Mouse (Mus musculus) neural tube, embryonic 12.5 days (tissue): ENCODE measurements around the gene Bckdhb. TPM values are rescaled to one million over a fixed set of nuclear protein-coding genes. Genes with fewer than 3 reads are reported as not detected.
"Not testable (repeated sequence)": the region's sequence is repeated elsewhere in the genome, so short reads cannot be mapped to it uniquely, and the experiment has no call there.

Experiments
- ATAC-seq: fragments of 200-750 bp; cut with Nextera tagmentation; 2 replicates; pipeline ENCODE4 v1.8.0; 2017; ENCODE audit warnings: low read depth, mild to moderate bottlenecking, moderate TSS enrichment, moderate library complexity; ENCODE audit not compliant: low FRiP score
- H3K27ac ChIP-seq: fragments of 300-500 bp; sonication (generic); 2 replicates; pipeline ENCODE4 v1.5.1; 2016
- H3K27me3 ChIP-seq: fragments of 300-500 bp; sonication (generic); replicated peaks from 2 replicates; pipeline ENCODE4 v1.6.1; 2016; ENCODE audit warnings: mild to moderate bottlenecking
- H3K36me3 ChIP-seq: fragments of 300-500 bp; sonication (generic); 2 replicates; pipeline ENCODE4 v1.6.1; 2016; ENCODE audit warnings: mild to moderate bottlenecking
- H3K4me1 ChIP-seq: fragments of 300-500 bp; sonication (generic); 2 replicates; pipeline ENCODE4 v1.6.1; 2016
- H3K4me2 ChIP-seq: fragments of 300-500 bp; sonication (generic); replicated peaks from 2 replicates; pipeline ENCODE4 v1.6.1; 2016; ENCODE audit warnings: mild to moderate bottlenecking
- H3K4me3 ChIP-seq: fragments of 300-500 bp; sonication (generic); 2 replicates; pipeline ENCODE4 v1.5.1; 2016
- H3K9ac ChIP-seq: fragments of 300-500 bp; sonication (generic); 2 replicates; pipeline ENCODE4 v1.6.1; 2016; ENCODE audit warnings: mild to moderate bottlenecking
- H3K9me3 ChIP-seq: fragments of 300-500 bp; sonication (generic); 2 replicates; pipeline ENCODE4 v1.6.1; 2016; ENCODE audit warnings: mild to moderate bottlenecking
- WGBS: fragments of 180-500 bp; shearing (Covaris S2); methylation state at CpG from one replicate; pipeline ENCODE4 v1.1.7; 2016; 5-methylcytosine and 5-hydroxymethylcytosine counted together
- polyA plus RNA-seq: library from polyadenylated mRNA; unstranded; fragments of >200 nt; fragmentation: Nextera tagmentation; extraction: Ambion mirVana; gene quantifications from 2 replicates; pipeline ENCODE4 v1.2.1, GENCODE M21; 2016

Bckdhb gene
- polyA plus RNA-seq, 1 experiment from 2014 or later, result 35.0 TPM

DNA sequence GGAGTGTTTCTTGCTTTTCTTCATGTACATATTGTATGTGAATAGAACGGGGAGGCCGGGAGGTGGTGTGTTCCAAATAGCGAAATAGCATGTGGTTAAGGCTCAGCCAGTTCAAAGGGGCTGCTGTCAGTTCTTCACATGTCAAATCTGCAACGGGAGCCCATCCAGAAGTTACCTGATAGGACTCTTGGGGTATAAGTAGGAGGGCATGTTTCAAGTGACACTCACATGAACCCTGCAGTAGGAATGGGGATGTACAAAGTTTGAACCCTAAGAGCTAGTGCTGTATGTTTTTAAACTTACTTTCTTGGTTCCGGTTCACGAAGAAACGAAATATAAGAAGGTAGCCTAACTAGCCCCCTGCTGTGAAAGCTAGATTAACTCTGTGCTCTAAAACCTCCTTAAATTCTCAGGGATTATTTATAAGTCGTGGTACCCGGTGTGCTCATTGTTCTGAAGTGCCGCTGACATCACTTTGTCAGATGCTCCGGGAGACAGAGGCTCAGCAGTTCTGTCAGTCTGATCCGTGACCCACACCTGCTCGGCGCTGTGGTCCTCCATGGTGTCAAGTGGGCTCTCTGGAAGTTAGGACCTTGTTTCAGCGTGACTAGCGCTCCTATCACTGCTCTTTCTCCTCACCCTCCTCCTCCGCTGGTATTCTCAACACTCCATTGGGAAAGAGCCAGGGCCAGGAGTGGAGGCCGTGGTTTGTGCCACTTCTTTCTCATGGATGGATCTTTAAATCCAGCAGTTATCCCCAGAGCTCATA, 126.1 kb downstream of the Bckdhb start:
- ATAC-seq, result no peak
- no peaks in the 10 kb centered on the region for H3K4me1 ChIP-seq
- H3K27me3 ChIP-seq, result no peaks in the 10 kb centered on the region
- no peak overlapping the region for H3K9ac ChIP-seq
- no peak overlapping the region for H3K4me3 ChIP-seq
- H3K36me3 ChIP-seq, result no peaks in the 10 kb centered on the region
- H3K9me3 ChIP-seq, result no peaks in the 10 kb centered on the region
- H3K4me2 ChIP-seq, result no peak overlapping the region
- H3K27ac ChIP-seq, result no peak overlapping the region
- 87% methylated on average over 18 of the region's 18 CpGs for WGBS

GRCm38 (mm10) chr9:84055125-84055807, 130.3 kb downstream of the Bckdhb start:
- Histone ChIP-seq H3K27me3 (no peaks in the 10 kb centered on the region), H3K27ac (no peak overlapping the region), H3K9ac (no peak overlapping the region), H3K4me2 (no peak overlapping the region), H3K4me1 (no peaks in the 10 kb centered on the region), H3K4me3 (no peak overlapping the region), H3K36me3 (no peaks in the 10 kb centered on the region), H3K9me3 (no peaks in the 10 kb centered on the region)
- WGBS, result 81% methylated on average over 7 of the region's 7 CpGs
- ATAC-seq, result 0 out of 2 replicates have a peak, but pooled peaks have one; percentile 25

- not testable (repeated sequence) for ATAC-seq, H3K4me3 ChIP-seq, H3K27me3 ChIP-seq, H3K9ac ChIP-seq, H3K36me3 ChIP-seq, H3K9me3 ChIP-seq, H3K4me2 ChIP-seq, H3K27ac ChIP-seq, H3K4me1 ChIP-seq
- WGBS, result 88% methylated on average over 4 of the region's 4 CpGs
Measured at GRCm38 (mm10) chr9:84060781-84061180, 135.8 kb downstream of the Bckdhb start.

- no peaks in the 10 kb centered on the region for H3K36me3 ChIP-seq
- H3K4me1 ChIP-seq, result no peaks in the 10 kb centered on the region
- H3K27ac ChIP-seq, result no peak overlapping the region
- no peak overlapping the region for H3K4me3 ChIP-seq
- no peaks in the 10 kb centered on the region for H3K9me3 ChIP-seq
- H3K27me3 ChIP-seq, result no peaks in the 10 kb centered on the region
- ATAC-seq, result no peak
- H3K4me2 ChIP-seq, result no peak overlapping the region
- H3K9ac ChIP-seq, result no peak overlapping the region
- 88% methylated on average over 3 of the region's 3 CpGs for WGBS
Measured at GRCm38 (mm10) chr9:84063617-84064016, 138.7 kb downstream of the Bckdhb start.

- Histone ChIP-seq H3K36me3 (no peaks in the 10 kb centered on the region), H3K4me1 (no peaks in the 10 kb centered on the region), H3K9ac (no peak overlapping the region), H3K4me3 (no peak overlapping the region), H3K27ac (no peak overlapping the region), H3K9me3 (no peaks in the 10 kb centered on the region), H3K27me3 (no peaks in the 10 kb centered on the region), H3K4me2 (no peak overlapping the region)
- 92% methylated on average over 4 of the region's 4 CpGs for WGBS
- ATAC-seq, result no peak
Measured at GRCm38 (mm10) chr9:84064113-84064512, 139.2 kb downstream of the Bckdhb start.

DNA sequence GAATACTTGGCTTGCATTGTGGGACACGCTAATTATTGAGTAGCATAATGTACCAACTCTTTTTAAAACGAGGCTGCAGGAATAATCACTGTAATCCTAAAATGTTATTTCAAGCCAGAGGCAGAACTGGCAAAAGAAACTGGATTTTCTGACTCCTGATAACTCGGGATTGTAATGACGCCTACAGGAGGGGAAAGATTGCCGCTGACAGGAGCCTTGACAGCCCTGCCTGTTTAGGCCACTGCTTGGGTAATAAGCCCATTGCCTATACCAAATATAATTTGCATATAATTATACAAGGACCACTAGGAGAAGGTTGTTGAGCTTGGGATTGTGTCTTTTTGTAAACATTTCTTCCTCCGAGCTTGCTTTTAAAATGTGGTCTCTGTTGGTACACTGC, 145.3 kb downstream of the Bckdhb start:
- Histone ChIP-seq H3K4me3 (no peak overlapping the region), H3K9me3 (no peaks in the 10 kb centered on the region), H3K9ac (no peak overlapping the region), H3K4me1 (no peaks in the 10 kb centered on the region), H3K36me3 (no peaks in the 10 kb centered on the region), H3K27ac (no peak overlapping the region), H3K27me3 (no peaks in the 10 kb centered on the region), H3K4me2 (no peak overlapping the region)
- ATAC-seq, result no peak
- 83% methylated on average over 6 of the region's 6 CpGs for WGBS

- H3K27ac ChIP-seq, result no peak overlapping the region
- H3K4me1 ChIP-seq, result no peaks in the 10 kb centered on the region
- no peak overlapping the region for H3K4me3 ChIP-seq
- no peaks in the 10 kb centered on the region for H3K9me3 ChIP-seq
- no peak for ATAC-seq
- WGBS, result 85% methylated on average over 5 of the region's 5 CpGs
- no peaks in the 10 kb centered on the region for H3K36me3 ChIP-seq
- no peak overlapping the region for H3K4me2 ChIP-seq
- H3K27me3 ChIP-seq, result no peaks in the 10 kb centered on the region
- no peak overlapping the region for H3K9ac ChIP-seq
Measured at GRCm38 (mm10) chr9:84070740-84071139, 145.8 kb downstream of the Bckdhb start.

- no peak overlapping the region for H3K4me3 ChIP-seq
- no peaks in the 10 kb centered on the region for H3K36me3 ChIP-seq
- ATAC-seq, result no peak
- no peak overlapping the region for H3K9ac ChIP-seq
- 65% methylated on average over 6 of the region's 6 CpGs for WGBS
- H3K9me3 ChIP-seq, result no peaks in the 10 kb centered on the region
- H3K4me1 ChIP-seq, result no peaks in the 10 kb centered on the region
- no peak overlapping the region for H3K27ac ChIP-seq
- H3K4me2 ChIP-seq, result no peak overlapping the region
- no peaks in the 10 kb centered on the region for H3K27me3 ChIP-seq
Measured at GRCm38 (mm10) chr9:84072534-84072933, 147.6 kb downstream of the Bckdhb start.

DNA sequence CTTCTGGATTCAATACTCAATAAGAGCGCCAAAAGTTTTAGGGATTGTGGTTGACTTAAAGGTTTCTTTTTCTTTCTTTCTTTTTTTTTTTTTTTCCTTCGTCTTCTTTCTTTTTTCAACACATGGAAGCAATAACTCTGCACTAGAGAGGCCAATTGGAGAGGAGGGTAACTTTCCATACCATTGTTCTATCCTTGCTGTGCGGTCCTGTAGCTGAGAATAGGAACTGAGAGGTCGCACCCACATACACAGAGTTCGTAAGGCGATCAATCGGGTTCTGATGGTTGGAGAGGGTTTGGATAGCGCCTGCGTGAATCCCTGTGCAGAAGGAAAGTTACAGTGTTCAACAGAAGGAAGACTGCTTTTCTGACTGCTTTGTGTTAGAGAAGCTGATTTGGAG, 148.3 kb downstream of the Bckdhb start:
- Histone ChIP-seq H3K27me3 (no peaks in the 10 kb centered on the region), H3K4me2 (no peak overlapping the region), H3K4me1 (no peaks in the 10 kb centered on the region), H3K4me3 (no peak overlapping the region), H3K9ac (no peak overlapping the region), H3K36me3 (no peaks in the 10 kb centered on the region), H3K27ac (no peak overlapping the region), H3K9me3 (no peaks in the 10 kb centered on the region)
- 86% methylated on average over 9 of the region's 9 CpGs for WGBS
- no peak for ATAC-seq

DNA sequence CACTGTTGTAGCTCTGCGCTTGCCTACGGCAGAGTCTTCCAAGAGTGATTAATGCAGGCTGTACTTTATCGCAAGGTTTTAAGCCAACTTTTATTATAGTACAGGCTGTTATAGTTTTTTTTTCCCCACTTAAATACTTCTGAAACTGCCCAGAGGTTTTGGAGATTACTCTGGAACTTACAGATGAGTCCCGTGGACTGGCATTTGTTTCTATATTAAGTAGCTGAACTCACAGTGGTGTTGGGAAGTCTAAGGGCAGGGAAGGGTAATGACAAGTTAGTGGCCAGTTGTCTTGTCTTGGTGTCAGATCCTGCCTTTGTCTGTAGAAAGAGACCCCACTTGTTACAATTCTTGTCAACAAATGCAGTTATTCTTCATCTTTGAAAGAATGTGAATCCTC, 158.6 kb downstream of the Bckdhb start:
- no peak overlapping the region for H3K27ac ChIP-seq

DNA sequence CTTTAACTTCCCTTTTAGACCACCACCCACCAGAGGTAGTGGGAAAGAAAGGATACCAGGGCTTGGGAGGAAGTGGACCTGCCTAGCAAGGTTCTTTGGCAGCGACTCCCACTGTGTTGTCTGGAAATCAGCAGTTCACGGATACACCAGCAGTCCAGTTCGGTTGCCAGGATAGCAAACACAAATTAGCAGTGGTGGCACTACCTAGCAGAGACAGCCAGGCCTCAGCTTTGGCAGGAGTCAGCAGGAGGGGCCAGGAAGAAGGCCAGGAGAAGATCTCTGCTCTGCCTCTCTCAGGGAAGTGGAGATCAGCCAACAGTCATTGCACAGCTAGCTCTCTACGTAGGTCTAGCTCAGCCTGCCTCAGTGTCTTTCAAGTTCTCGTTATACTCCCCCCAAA, 159.7 kb downstream of the Bckdhb start:
- Histone ChIP-seq H3K9ac (no peak overlapping the region), H3K4me1 (no peaks in the 10 kb centered on the region), H3K27me3 (no peaks in the 10 kb centered on the region), H3K36me3 (no peaks in the 10 kb centered on the region), H3K9me3 (no peaks in the 10 kb centered on the region), H3K27ac (no peak overlapping the region), H3K4me2 (no peak overlapping the region), H3K4me3 (no peak overlapping the region)
- WGBS, result 91% methylated on average over 5 of the region's 5 CpGs
- ATAC-seq, result no peak

More for the DNA sequence above, 158.6 kb downstream of the Bckdhb start:
- H3K9me3 ChIP-seq, result no peaks in the 10 kb centered on the region
- ATAC-seq, result no peak
- H3K27me3 ChIP-seq, result no peaks in the 10 kb centered on the region
- no peak overlapping the region for H3K4me3 ChIP-seq
- no peak overlapping the region for H3K9ac ChIP-seq
- H3K36me3 ChIP-seq, result no peaks in the 10 kb centered on the region
- H3K4me2 ChIP-seq, result no peak overlapping the region
- H3K4me1 ChIP-seq, result no peaks in the 10 kb centered on the region
- WGBS, result 90% methylated on average over 4 of the region's 4 CpGs

GRCm38 (mm10) chr9:84090316-84091063, 165.5 kb downstream of the Bckdhb start:
- H3K4me2 ChIP-seq, result no peak overlapping the region
- no peaks in the 10 kb centered on the region for H3K4me1 ChIP-seq
- no peaks in the 10 kb centered on the region for H3K27me3 ChIP-seq
- H3K4me3 ChIP-seq, result no peak overlapping the region
- H3K9me3 ChIP-seq, result no peaks in the 10 kb centered on the region
- H3K9ac ChIP-seq, result no peak overlapping the region
- H3K36me3 ChIP-seq, result no peaks in the 10 kb centered on the region
- ATAC-seq, result no peak
- no peak overlapping the region for H3K27ac ChIP-seq
- 83% methylated on average over 9 of the region's 9 CpGs for WGBS
